Mouse (Mus musculus) forelimb bud, embryonic 11.5 days (tissue): ENCODE measurements around the gene Rexo5.

ENCODE experiments used
- DNase-seq: peaks from one replicate; pipeline ENCODE4 v3.0.0-alpha.2; 2012; ENCODE audit warnings: low read depth, low spot score

Rexo5 gene

GRCm38 (mm10) chr7:119793586-119794250 lies at the start of gene Rexo5, which contains the start of gene Eri2:
Gene Rexo5, plus strand, starts transcription at chr7:119794006.
Gene Eri2, minus strand, starts transcription at chr7:119794058.
- DNase-seq: peak; percentile 88

DNA sequence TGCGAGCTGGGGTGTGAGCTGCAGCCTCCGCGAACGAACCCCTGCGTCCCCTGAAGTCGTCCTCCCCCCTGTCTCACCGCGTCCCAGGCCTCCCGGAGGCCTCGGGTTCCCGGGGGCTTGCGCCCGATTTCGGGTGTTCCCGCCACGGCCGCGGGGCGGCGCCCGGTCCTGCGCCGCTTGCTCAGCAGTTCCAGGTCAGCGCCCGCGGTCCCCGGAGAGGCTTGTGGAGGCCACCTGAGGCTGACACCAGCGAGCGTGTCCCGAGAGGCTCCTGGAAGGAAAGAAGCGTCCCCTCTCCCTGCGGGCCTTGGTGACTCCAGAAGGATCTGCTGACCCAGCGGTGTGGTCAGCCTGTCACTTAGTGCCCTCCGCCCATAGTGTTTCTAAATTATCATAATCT lies 49.5 kb upstream of the Rexo5 start:
- DNase-seq: peak; percentile 35

DNA sequence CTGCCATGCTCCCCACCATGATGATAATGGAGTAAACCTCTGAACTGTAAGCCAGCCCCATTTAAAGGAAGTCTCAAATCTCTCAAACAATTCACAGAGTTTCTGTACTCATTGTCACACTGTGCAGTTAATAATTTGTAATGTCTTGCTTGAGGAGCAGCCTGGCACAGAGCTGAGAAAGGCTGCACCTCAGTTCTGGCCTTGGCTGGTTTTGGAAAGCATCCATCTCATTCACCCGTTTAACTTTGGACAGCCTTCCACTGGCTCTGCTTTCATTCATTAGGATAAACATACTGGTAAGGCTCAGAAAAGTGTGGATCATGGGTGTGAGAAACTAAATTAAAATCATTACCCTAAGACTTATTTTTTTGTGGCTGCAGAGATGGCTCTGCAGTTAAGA lies 47.9 kb upstream of the Rexo5 start:
- no peak for DNase-seq

DNA sequence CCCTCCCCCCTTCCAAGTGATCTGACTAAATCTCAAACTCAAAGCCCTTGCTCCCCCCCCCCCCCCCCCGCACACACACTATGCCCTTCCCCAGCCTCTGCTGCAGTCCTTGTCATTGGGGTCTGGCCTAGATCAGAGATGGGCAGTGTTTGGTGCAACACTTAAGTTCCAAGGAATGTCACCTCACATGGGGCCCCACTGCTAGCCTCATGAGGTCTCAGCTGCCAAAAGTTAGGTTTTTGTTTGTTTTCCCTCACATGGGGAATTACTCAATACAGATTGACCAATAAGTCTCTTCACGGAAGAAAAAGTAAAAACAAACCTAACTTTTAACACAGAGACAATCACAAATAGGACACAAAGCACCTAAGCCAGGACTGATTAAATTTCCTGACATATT lies 45.0 kb upstream of the Rexo5 start:
- no peak for DNase-seq

GRCm38 (mm10) chr7:119749942-119750341 lies 43.9 kb upstream of the Rexo5 start:
- DNase-seq: no peak

DNA sequence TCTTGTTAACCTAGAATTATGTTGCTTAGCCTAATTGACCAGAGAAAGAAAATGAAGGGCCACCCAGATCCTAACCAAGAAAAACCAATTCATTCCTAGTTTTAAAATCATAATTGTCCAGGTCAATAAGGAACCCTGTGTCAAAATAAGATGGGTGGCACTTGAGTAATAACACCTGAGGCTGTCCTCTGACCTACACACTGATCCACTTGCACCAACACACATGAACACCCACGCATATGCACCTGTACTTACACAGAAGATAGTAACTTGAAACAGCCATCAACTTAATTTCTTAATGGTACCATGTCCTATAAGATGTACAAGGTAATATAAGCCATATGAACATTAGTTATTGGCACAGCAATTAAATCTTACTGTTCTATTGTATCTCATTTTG lies 40.1 kb upstream of the Rexo5 start:
- no peak for DNase-seq

- no peak for DNase-seq
These were observed 33.3 kb upstream of the Rexo5 start, which contains the start of gene Acsm3 for GRCm38 (mm10) chr7:119760527-119760951. Gene Acsm3, plus strand, starts transcription at chr7:119760923.

GRCm38 (mm10) chr7:119762166-119762697 lies 31.6 kb upstream of the Rexo5 start:
- DNase-seq: no peak

DNA sequence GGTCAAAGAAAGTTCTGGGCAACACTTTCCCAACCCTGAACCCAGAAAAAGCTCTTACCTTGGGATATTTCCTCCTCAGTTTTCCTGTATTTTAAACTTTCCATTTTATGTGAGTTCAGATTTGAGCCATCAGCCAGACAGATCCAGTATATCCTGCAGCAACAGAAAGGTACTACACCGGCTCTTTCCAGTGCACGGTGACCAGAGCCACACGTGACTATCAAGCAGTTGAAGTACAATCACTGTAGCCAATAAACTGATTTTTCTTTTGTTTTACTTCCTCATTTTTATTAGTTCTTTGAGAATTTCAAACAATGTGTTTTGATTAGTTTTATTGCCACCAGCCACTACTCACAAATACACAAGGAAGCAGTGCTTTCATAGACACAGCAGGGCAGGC lies 29.4 kb upstream of the Rexo5 start:
- no peak for DNase-seq

DNA sequence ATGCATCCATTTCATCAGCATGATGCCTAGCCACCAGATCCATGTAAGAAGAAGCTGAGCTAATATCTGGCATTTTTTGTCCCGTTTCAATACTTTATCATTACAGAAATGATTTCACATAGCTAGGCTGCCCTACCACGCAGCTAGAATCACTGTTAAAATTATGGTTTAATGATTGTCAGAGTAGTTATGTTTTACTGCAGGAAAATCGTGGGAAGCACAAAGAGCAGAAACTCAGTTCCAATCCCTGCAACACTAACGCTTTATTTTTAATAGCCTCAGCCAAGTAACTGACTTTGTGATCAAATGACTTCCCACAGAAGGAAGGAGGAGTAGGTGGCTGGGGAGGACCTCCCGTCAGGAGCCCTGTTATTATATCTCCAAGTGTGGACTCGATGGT lies 26.8 kb upstream of the Rexo5 start:
- no peak for DNase-seq

- DNase-seq: no peak
These were observed 23.9 kb upstream of the Rexo5 start for GRCm38 (mm10) chr7:119769895-119770294.

- no peak for DNase-seq
These were observed 10.4 kb upstream of the Rexo5 start for GRCm38 (mm10) chr7:119783453-119783852.

DNA sequence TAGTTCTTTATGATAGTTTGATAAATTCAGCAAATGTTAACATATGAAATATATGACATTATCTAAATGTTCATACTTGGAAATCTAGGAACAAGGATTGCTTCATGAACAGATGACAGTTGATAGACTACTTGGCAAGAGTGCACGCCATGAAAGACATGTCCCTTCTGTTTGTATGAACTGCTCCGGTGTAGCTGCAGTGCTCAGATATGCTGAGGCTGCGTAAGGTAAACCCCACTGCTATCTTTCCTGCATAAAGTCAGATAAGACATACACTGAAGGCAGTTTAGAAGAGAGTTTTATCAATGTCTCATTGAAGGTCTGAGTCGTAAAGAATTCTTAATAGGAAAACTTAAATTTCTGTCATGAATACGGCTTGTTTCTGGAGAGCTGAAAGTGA lies 8.9 kb upstream of the Rexo5 start:
- DNase-seq: no peak

DNA sequence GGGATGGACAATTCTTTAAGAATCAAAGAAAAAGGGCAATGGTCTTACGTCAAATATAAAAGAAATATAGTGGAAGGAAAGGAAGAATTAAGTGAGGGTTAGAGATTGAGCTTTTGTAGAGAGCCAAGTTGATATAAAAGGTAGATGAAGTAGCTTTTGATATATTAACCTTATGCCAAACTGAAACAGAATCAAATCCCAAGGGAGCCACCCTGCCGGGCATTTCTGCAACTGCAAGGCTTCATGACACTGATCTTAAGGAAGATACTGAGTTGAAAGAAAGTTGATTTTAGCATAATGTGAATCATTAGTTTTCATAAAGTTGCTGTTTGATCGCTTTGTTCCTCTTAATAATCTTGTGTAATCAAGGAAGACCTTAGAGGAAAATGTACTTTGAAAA lies 4.8 kb upstream of the Rexo5 start:
- DNase-seq: no peak

- DNase-seq: no peak
These were observed 439 bp downstream of the Rexo5 start for GRCm38 (mm10) chr7:119794251-119794638.

GRCm38 (mm10) chr7:119795311-119795710 lies 1.5 kb downstream of the Rexo5 start:
- DNase-seq: no peak

- DNase-seq: no peak
These were observed 6.7 kb downstream of the Rexo5 start for GRCm38 (mm10) chr7:119800488-119800887.

DNA sequence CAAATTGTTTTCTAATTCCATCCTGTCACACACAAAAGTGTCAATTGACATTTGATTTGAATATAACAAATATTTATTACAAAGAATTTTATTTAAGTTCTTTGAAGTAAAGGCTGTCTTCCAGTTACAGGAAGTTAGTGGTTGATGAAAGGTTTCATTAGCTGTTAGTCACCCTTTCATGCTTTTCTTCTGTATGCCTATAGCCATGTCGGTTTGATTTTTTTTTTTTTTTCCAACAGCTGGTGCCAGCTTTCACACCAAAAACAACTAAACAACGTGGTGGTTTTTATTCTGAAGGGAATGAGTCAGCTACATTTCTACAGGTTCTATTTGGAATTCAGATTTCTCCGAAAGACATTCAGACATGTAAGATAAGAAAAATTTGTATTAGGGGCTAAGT lies 7.2 kb downstream of the Rexo5 start:
- DNase-seq: no peak

GRCm38 (mm10) chr7:119807396-119807795 lies 13.6 kb downstream of the Rexo5 start:
- DNase-seq: no peak

- DNase-seq: no peak
These were observed 14.9 kb downstream of the Rexo5 start for GRCm38 (mm10) chr7:119808723-119809122.

- no peak for DNase-seq
These were observed 41.6 kb downstream of the Rexo5 start for GRCm38 (mm10) chr7:119835371-119835770.

- DNase-seq: no peak
These were observed 42.4 kb downstream of the Rexo5 start for GRCm38 (mm10) chr7:119835996-119836777.
